Mouse (Mus musculus): ENCODE results near the gene Cul7. TPM values are rescaled to one million over a fixed set of nuclear protein-coding genes. Genes with fewer than 3 reads are reported as not detected.

The Cul7 gene
- polyA plus RNA-seq, 1 experiment from 2014 or later: 34.9 TPM

DNA sequence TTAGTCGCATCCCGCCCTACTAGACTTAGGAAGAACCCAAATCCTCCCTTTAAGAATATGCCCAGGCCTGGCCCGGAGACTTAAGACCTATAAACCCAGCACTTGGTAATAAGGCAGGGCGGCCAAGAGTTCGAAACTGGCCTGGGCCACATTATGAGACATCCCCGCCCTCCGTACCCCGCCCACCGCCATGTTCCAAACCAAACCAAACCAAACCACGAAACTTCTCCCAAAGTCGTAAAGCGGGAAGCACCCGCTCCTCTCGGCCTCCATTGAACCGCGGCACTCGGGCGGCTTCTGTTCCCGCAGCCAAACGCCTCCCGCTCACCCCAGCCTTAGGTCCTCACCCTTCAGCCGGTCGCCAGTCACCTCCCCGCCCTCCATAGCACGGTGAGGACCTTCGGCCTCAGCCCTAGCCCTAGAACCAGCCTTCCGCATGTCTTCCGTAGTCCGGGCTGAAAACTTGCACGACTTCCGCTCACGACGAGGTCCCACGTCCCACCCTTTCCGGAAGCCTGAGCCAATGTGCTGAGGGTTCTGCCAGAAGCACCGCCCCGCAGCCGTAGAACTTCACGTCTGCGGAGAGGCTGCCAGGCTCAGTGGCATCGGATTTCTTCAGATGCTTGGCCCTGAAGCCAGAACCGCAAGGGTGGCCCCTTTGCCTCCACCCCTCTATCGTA is 23.9 kb downstream of the Cul7 start, which contains the start of gene Rrp36:
Gene Rrp36, minus strand, starts transcription at position 503 of the 680 bp plus-strand sequence.
- 1% methylated on average over 43 of the region's 43 CpGs for WGBS
- Histone ChIP-seq H3K4me3 (ENCODE audit: low read depth, low read length) (peak within 1 kb of the TSS; percentile 80), H3K27ac (ENCODE audit: low read depth, low read length) (peak within 1 kb of the TSS; percentile 57), H3K9ac (ENCODE audit: low read length) (peak within 1 kb of the TSS; percentile 78), H3K27me3 (ENCODE audit: control insufficient read depth, insufficient read depth, low read length) (no peaks in the 10 kb centered on the region), H3K36me3 (ENCODE audit: control insufficient read depth, insufficient read depth, low read length) (peaks cover 13% of the 10 kb centered on the region), H3K4me2 (ENCODE audit: low read depth, low read length, severe bottlenecking) (peak within 1 kb of the TSS; percentile 73), H3K4me1 (replicated peaks; ENCODE audit: control insufficient read depth, insufficient read depth, low read length) (peaks cover 6% of the 10 kb centered on the region), H3K9me3 (ENCODE audit: control insufficient read depth, low read length) (no peaks in the 10 kb centered on the region)
- ATAC-seq (replicated peaks; ENCODE audit: low FRiP score) (peak; percentile 89), DNase-seq (ENCODE audit: low spot score) (peak; percentile 93)

DNA sequence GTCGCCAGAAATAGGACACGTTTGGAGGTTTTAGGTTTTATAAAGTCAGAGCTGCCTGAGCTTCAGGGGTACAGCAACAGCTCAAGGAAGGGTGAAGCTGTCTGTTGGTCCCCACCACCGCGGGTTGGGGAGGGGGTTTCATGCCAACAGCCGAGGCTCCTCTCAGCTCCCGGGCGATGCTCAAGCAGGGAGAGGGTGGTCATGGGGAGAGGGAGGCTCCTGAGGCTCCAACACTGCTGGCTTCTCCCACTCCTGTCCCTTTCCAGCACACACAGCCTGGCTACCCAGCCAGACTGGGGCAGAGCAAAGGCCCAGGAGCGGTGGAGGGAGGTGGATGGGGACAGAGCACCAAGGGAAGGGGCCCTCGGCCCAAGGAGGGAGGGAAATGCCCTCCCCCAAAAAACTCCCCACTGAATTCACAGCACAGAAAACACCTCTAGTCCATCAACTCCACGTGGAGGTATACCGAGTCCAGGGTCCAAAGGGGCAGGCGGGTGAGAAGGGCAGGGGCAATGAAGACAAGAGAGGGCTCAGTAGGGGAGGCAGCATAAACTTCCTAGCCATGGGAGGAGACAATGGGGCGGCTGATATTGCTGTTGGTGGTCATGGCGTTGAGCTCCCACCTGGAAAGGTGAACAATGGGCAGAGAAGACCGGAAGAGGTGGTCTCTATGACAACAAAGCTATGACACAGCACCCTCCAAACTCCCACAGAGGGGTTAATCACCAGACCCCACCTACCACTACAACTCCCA is 24.6 kb downstream of the Cul7 start:
- Histone ChIP-seq H3K4me3 (ENCODE audit: low read depth, low read length) (peak overlapping the region; percentile 80), H3K27ac (ENCODE audit: low read depth, low read length) (peak overlapping the region; percentile 57), H3K9me3 (ENCODE audit: control insufficient read depth, low read length) (no peaks in the 10 kb centered on the region), H3K4me2 (ENCODE audit: low read depth, low read length, severe bottlenecking) (peak overlapping the region; percentile 73), H3K27me3 (ENCODE audit: control insufficient read depth, insufficient read depth, low read length) (no peaks in the 10 kb centered on the region), H3K4me1 (replicated peaks; ENCODE audit: control insufficient read depth, insufficient read depth, low read length) (peaks cover 8% of the 10 kb centered on the region), H3K9ac (ENCODE audit: low read length) (peak overlapping the region; percentile 78), H3K36me3 (ENCODE audit: control insufficient read depth, insufficient read depth, low read length) (peaks cover 6% of the 10 kb centered on the region)
- ATAC-seq (replicated peaks; ENCODE audit: low FRiP score) (peak; percentile 34), DNase-seq (ENCODE audit: low spot score) (no peak)
- 21% methylated on average over 15 of the region's 15 CpGs for WGBS

DNA sequence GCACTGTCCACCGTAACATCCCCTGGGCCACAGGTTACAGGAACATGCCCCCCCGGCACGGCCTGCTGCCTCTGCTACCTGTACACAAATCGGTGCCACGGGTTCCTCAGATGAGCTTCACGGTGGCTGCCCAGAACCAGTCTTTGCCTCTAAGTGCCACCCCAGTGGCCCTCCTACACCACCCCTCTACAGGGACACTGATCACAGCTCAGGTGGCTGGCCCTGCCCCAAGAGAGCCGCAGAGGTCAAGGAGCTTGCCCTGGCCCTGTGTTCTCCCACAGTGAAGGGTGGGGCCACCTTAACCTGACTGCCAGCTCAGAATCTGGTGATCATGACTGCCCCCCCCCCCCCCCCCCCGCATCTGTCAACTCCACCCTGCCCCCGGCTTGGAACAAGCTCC is 28.3 kb downstream of the Cul7 start, which contains the start of gene Mea1:
Gene Mea1, plus strand, starts transcription at position 378 of the 400 bp plus-strand sequence.
- H3K9ac ChIP-seq (ENCODE audit: low read length): peak within 1 kb of the TSS; percentile 64
- 90% methylated on average over 8 of the region's 9 CpGs for WGBS
- peaks cover 13% of the 10 kb centered on the region for H3K4me1 ChIP-seq (replicated peaks; ENCODE audit: control insufficient read depth, insufficient read depth, low read length)
- H3K9me3 ChIP-seq (ENCODE audit: control insufficient read depth, low read length): no peaks in the 10 kb centered on the region
- H3K4me2 ChIP-seq (ENCODE audit: low read depth, low read length, severe bottlenecking): peak within 1 kb of the TSS; percentile 60
- H3K27ac ChIP-seq (ENCODE audit: low read depth, low read length): no peak within 1 kb of the TSS
- no peaks in the 10 kb centered on the region for H3K27me3 ChIP-seq (ENCODE audit: control insufficient read depth, insufficient read depth, low read length)
- peak within 1 kb of the TSS; percentile 84 for H3K4me3 ChIP-seq (ENCODE audit: low read depth, low read length)
- ATAC-seq (replicated peaks; ENCODE audit: low FRiP score) (no peak), DNase-seq (ENCODE audit: low spot score) (no peak)
- H3K36me3 ChIP-seq (ENCODE audit: control insufficient read depth, insufficient read depth, low read length): peaks cover 3% of the 10 kb centered on the region

DNA sequence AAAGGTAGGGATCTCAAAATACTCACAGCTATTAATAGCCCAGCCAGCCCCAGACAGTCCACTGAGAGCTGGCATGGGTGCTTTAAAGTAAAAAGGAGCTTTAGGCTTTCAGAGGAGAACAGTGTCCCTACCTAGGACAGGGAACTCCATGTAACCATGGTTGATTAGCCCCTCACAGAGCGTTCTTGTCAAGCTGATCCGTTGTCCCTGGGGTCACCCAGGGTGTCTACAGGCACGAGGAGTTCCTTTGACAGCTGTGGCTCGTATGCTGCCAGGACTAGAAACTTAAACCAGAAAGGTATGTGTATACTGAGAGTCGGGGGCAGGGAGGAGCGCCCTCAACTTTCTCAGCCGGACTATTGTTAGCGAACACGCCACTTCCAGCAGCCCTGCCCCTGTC is 28.8 kb downstream of the Cul7 start:
- H3K27me3 ChIP-seq (ENCODE audit: control insufficient read depth, insufficient read depth, low read length): no peaks in the 10 kb centered on the region
- no peak for DNase-seq (ENCODE audit: low spot score)
- 69% methylated on average over 9 of the region's 9 CpGs for WGBS
- no peak overlapping the region for H3K27ac ChIP-seq (ENCODE audit: low read depth, low read length)
- no peaks in the 10 kb centered on the region for H3K9me3 ChIP-seq (ENCODE audit: control insufficient read depth, low read length)
- H3K4me1 ChIP-seq (replicated peaks; ENCODE audit: control insufficient read depth, insufficient read depth, low read length): peaks cover 13% of the 10 kb centered on the region
- H3K36me3 ChIP-seq (ENCODE audit: control insufficient read depth, insufficient read depth, low read length): peaks cover 8% of the 10 kb centered on the region
- no peak for ATAC-seq (replicated peaks; ENCODE audit: low FRiP score)
- peak overlapping the region; percentile 64 for H3K9ac ChIP-seq (ENCODE audit: low read length)
- H3K4me3 ChIP-seq (ENCODE audit: low read depth, low read length): no peak overlapping the region
- H3K4me2 ChIP-seq (ENCODE audit: low read depth, low read length, severe bottlenecking): peak overlapping the region; percentile 60

DNA sequence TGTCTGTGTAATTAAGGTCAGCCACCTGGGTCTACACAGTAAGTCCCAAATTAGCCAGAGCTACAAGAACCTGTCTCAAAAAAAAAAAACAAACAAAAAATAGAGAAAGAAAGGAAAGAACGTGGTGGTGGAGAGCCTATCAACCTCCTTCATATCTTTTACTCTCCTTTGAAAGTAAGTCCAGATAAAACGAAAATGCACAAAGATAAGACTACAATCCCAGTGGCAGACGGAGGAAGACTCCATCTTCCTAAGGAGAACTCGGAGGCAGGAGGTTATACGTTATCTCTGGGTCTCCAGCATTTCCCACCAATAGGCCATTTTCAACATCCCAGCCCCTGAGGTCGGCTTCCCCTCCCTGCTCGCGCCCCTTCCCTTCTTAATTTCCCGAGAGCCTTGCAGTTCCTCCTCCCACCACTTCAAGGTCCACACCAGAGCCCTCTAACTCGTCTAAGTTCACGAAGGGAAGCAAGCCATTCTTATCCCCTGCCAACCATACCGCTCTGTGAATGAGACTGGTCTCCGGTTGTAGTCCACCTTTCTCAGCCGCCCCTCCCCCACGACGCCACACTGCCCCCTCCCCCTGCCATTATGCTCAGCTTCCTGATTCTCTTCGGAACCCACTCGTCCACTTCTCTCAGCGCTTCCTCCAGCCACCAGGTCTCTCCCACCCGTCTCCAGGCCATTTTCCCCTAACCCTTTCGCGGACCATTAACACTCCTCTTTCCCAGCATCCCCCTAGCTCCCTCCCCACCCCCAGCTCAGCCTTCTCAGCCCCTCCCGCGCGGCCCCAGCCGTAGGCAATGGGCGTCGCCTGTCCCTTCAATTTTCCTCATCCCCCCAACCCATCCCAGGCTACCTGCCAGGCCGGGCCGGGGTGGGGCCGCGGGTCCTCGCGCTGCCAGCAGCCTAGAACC is 30.0 kb downstream of the Cul7 start:
- Histone ChIP-seq H3K4me3 (ENCODE audit: low read depth, low read length) (peak overlapping the region; percentile 84), H3K4me2 (ENCODE audit: low read depth, low read length, severe bottlenecking) (peak overlapping the region; percentile 60), H3K36me3 (ENCODE audit: control insufficient read depth, insufficient read depth, low read length) (peaks cover 15% of the 10 kb centered on the region), H3K9ac (ENCODE audit: low read length) (peak overlapping the region; percentile 64), H3K4me1 (replicated peaks; ENCODE audit: control insufficient read depth, insufficient read depth, low read length) (peaks cover 8% of the 10 kb centered on the region; the same call in 1 of the 2 replicates), H3K27ac (ENCODE audit: low read depth, low read length) (peak overlapping the region; percentile 82), H3K27me3 (ENCODE audit: control insufficient read depth, insufficient read depth, low read length) (no peaks in the 10 kb centered on the region), H3K9me3 (ENCODE audit: control insufficient read depth, low read length) (no peaks in the 10 kb centered on the region)
- WGBS: 2% methylated on average over 34 of the region's 34 CpGs
- DNase-seq (ENCODE audit: low spot score): peak; percentile 82
- ATAC-seq (replicated peaks; ENCODE audit: low FRiP score): peak; percentile 25

DNA sequence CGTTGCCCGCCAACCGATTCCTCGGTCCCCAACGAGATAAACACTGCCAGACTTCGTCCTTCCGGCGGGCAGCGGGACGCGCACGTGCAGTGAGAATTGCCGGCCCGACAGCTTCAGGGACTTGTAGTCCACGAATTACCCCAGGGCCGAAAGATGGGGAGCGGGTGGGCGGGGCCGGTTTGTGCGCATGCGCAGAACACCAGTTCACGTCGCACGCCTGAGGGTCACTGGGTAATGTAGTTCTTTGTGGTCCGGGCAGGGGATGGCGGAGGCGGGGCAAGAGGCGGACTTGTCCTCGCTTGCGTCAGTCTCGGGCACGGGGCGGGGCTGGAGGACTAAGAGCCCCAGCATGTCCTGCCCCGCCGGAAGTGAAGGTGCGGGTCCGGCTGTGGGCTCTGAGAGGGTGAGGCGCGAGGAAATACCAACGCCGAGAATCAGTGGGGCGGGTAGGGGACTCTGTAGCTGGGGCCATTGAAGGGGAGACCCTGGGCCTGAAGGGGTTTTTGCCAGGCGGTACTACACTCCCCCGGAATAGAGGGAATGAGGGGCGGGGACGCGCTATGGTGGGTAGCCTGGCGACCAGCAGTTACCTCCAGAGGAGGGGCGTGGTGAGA is 30.7 kb downstream of the Cul7 start, which contains the start of gene Klhdc3:
Gene Klhdc3, minus strand, starts transcription at position 155 of the 614 bp plus-strand sequence.
- peak within 1 kb of the TSS; percentile 84 for H3K4me3 ChIP-seq (ENCODE audit: low read depth, low read length)
- H3K36me3 ChIP-seq (ENCODE audit: control insufficient read depth, insufficient read depth, low read length): peaks cover 15% of the 10 kb centered on the region
- no peaks in the 10 kb centered on the region for H3K9me3 ChIP-seq (ENCODE audit: control insufficient read depth, low read length)
- WGBS: under 1% methylated on average over 48 of the region's 49 CpGs
- ATAC-seq (replicated peaks; ENCODE audit: low FRiP score) (peak; percentile 97), DNase-seq (ENCODE audit: low spot score) (peak; percentile 100)
- H3K4me2 ChIP-seq (ENCODE audit: low read depth, low read length, severe bottlenecking): peak within 1 kb of the TSS; percentile 66
- H3K27me3 ChIP-seq (ENCODE audit: control insufficient read depth, insufficient read depth, low read length): no peaks in the 10 kb centered on the region
- H3K4me1 ChIP-seq (replicated peaks; ENCODE audit: control insufficient read depth, insufficient read depth, low read length): peaks cover 8% of the 10 kb centered on the region; the same call in 1 of the 2 replicates
- peak within 1 kb of the TSS; percentile 82 for H3K27ac ChIP-seq (ENCODE audit: low read depth, low read length)
- H3K9ac ChIP-seq (ENCODE audit: low read length): peak within 1 kb of the TSS; percentile 64

DNA sequence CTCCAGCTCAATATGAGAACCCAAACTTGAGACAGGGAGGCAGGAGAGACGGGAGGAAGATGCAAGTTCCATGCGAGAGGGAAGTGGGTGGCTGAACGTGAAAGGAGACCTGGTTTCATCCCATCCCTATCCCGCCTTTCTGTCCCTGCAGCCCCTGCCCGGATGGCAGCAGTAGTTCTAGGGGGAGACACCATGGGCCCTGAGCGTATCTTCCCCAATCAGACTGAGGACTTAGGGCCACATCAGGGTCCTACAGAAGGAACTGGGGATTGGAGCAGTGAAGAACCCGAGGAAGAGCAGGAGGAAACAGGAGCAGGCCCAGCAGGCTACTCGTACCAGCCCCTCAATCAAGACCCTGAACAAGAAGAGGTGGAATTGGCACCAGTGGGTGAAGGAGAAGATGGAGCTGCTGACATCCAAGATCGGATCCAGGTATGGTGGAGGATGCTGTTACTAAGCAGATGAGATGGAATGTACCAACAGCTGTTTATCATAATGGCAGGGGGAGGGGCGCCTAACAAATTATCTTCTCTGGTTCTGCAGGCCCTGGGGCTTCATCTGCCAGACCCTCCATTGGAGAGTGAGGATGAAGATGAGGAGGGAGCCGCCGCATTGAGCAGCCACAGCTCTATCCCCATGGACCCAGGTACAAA is 31.5 kb downstream of the Cul7 start:
- WGBS: 29% methylated on average over 12 of the region's 12 CpGs
- H3K4me3 ChIP-seq (ENCODE audit: low read depth, low read length): peak overlapping the region; percentile 84
- no peak for ATAC-seq (replicated peaks; ENCODE audit: low FRiP score)
- H3K27me3 ChIP-seq (ENCODE audit: control insufficient read depth, insufficient read depth, low read length): no peaks in the 10 kb centered on the region
- no peak for DNase-seq (ENCODE audit: low spot score)
- H3K4me1 ChIP-seq (replicated peaks; ENCODE audit: control insufficient read depth, insufficient read depth, low read length): peaks cover 8% of the 10 kb centered on the region; the same call in 1 of the 2 replicates
- peak overlapping the region; percentile 55 for H3K9ac ChIP-seq (ENCODE audit: low read length)
- H3K36me3 ChIP-seq (ENCODE audit: control insufficient read depth, insufficient read depth, low read length): peaks cover 12% of the 10 kb centered on the region; the same call in 1 of the 2 replicates
- no peaks in the 10 kb centered on the region for H3K9me3 ChIP-seq (ENCODE audit: control insufficient read depth, low read length)
- H3K27ac ChIP-seq (ENCODE audit: low read depth, low read length): 0 out of 2 replicates have a peak overlapping the region, but pooled peaks have one; percentile 1
- H3K4me2 ChIP-seq (ENCODE audit: low read depth, low read length, severe bottlenecking): peak overlapping the region; percentile 66
